Mouse (Mus musculus) hindbrain, embryonic 10.5 days (tissue): ENCODE results near the gene Klhdc8b. TPM values are rescaled to one million over a fixed set of nuclear protein-coding genes. Genes with fewer than 3 reads are reported as not detected.

Experiments used
- DNase-seq: peaks from one replicate; pipeline ENCODE4 v3.0.0-alpha.2; 2017; ENCODE audit warnings: low spot score
- H3K27ac ChIP-seq: fragments of 300-500 bp; sonication (generic); 2 replicates; pipeline ENCODE4 v1.5.1; 2016; ENCODE audit warnings: mild to moderate bottlenecking, moderate library complexity
- H3K27me3 ChIP-seq: fragments of 300-500 bp; sonication (generic); 2 replicates; pipeline ENCODE4 v1.6.1; 2016; ENCODE audit warnings: mild to moderate bottlenecking; ENCODE audit not compliant: poor library complexity, insufficient read depth, severe bottlenecking
- H3K36me3 ChIP-seq: fragments of 300-500 bp; sonication (generic); 2 replicates; pipeline ENCODE4 v1.6.1; 2016; ENCODE audit warnings: mild to moderate bottlenecking, moderate library complexity
- H3K4me1 ChIP-seq: fragments of 300-500 bp; sonication (generic); replicated peaks from 2 replicates; pipeline ENCODE4 v1.6.1; 2016; ENCODE audit warnings: mild to moderate bottlenecking
- H3K4me3 ChIP-seq: fragments of 300-500 bp; sonication (generic); 2 replicates; pipeline ENCODE4 v1.5.1; 2016; ENCODE audit warnings: mild to moderate bottlenecking, moderate library complexity
- H3K9me3 ChIP-seq: fragments of 300-500 bp; sonication (generic); 2 replicates; pipeline ENCODE4 v1.6.1; 2016; ENCODE audit warnings: mild to moderate bottlenecking, moderate library complexity
- WGBS: fragments of 180-500 bp; shearing (Covaris S2); methylation state at CpG from one replicate; pipeline ENCODE4 v1.1.7; 2016; 5-methylcytosine and 5-hydroxymethylcytosine counted together
- polyA plus RNA-seq: library from polyadenylated mRNA; unstranded; fragments of >200 nt; fragmentation: Nextera tagmentation; extraction: Ambion mirVana; gene quantifications from 2 replicates; pipeline ENCODE4 v1.2.1, GENCODE M21; 2016

Gene Klhdc8b
- polyA plus RNA-seq, 1 experiment from 2014 or later, result 41.3 TPM

- H3K27me3 ChIP-seq, result peaks cover 19% of the 10 kb centered on the region
- H3K4me3 ChIP-seq, result no peak overlapping the region
- WGBS, result 83% methylated on average over 6 of the region's 6 CpGs
- H3K27ac ChIP-seq, result no peak overlapping the region
- no peaks in the 10 kb centered on the region for H3K9me3 ChIP-seq
- peaks cover 39% of the 10 kb centered on the region for H3K4me1 ChIP-seq
- H3K36me3 ChIP-seq, result no peaks in the 10 kb centered on the region
- DNase-seq, result no peak
Observed at GRCm38 (mm10) chr9:108454429-108454828, 7.0 kb downstream of the Klhdc8b start.

GRCm38 (mm10) chr9:108453458-108453857 lies 7.9 kb downstream of the Klhdc8b start:
- Histone ChIP-seq H3K9me3 (no peaks in the 10 kb centered on the region), H3K4me3 (no peak overlapping the region), H3K4me1 (peaks cover 48% of the 10 kb centered on the region), H3K36me3 (peaks cover 7% of the 10 kb centered on the region), H3K27me3 (peaks cover 12% of the 10 kb centered on the region), H3K27ac (no peak overlapping the region)
- 89% methylated on average over 4 of the region's 4 CpGs for WGBS
- DNase-seq, result no peak

GRCm38 (mm10) chr9:108452911-108453310 lies 8.5 kb downstream of the Klhdc8b start:
- peaks cover 12% of the 10 kb centered on the region for H3K27me3 ChIP-seq
- peak overlapping the region; percentile 65 for H3K4me3 ChIP-seq
- H3K4me1 ChIP-seq, result peaks cover 53% of the 10 kb centered on the region
- no peak for DNase-seq
- no peaks in the 10 kb centered on the region for H3K9me3 ChIP-seq
- 55% methylated on average over 6 of the region's 6 CpGs for WGBS
- peak overlapping the region; percentile 87 for H3K27ac ChIP-seq
- peaks cover 13% of the 10 kb centered on the region for H3K36me3 ChIP-seq

- H3K27ac ChIP-seq, result peak overlapping the region; percentile 87
- no peaks in the 10 kb centered on the region for H3K9me3 ChIP-seq
- under 1% methylated on average over 40 of the region's 40 CpGs for WGBS
- H3K36me3 ChIP-seq, result peaks cover 18% of the 10 kb centered on the region
- H3K4me1 ChIP-seq, result peaks cover 53% of the 10 kb centered on the region
- DNase-seq, result peak; percentile 90
- peak overlapping the region; percentile 65 for H3K4me3 ChIP-seq
- peaks cover 12% of the 10 kb centered on the region for H3K27me3 ChIP-seq
Observed at GRCm38 (mm10) chr9:108452291-108452906, 9.0 kb downstream of the Klhdc8b start.

- DNase-seq, result no peak
- peaks cover 19% of the 10 kb centered on the region for H3K36me3 ChIP-seq
- H3K27me3 ChIP-seq, result peaks cover 12% of the 10 kb centered on the region
- WGBS, result 49% methylated on average over 6 of the region's 6 CpGs
- H3K4me1 ChIP-seq, result peaks cover 53% of the 10 kb centered on the region
- peak overlapping the region; percentile 87 for H3K27ac ChIP-seq
- peak overlapping the region; percentile 65 for H3K4me3 ChIP-seq
- no peaks in the 10 kb centered on the region for H3K9me3 ChIP-seq
Observed at GRCm38 (mm10) chr9:108451519-108452160, 9.7 kb downstream of the Klhdc8b start.

GRCm38 (mm10) chr9:108451170-108451493 lies 10.2 kb downstream of the Klhdc8b start:
- Histone ChIP-seq H3K4me1 (peaks cover 53% of the 10 kb centered on the region), H3K4me3 (peak overlapping the region; percentile 65), H3K9me3 (no peaks in the 10 kb centered on the region), H3K36me3 (peaks cover 19% of the 10 kb centered on the region), H3K27ac (peak overlapping the region; percentile 87), H3K27me3 (peaks cover 12% of the 10 kb centered on the region)
- no peak for DNase-seq
- WGBS, result 89% methylated on average over 6 of the region's 6 CpGs

- Histone ChIP-seq H3K4me1 (peaks cover 53% of the 10 kb centered on the region), H3K4me3 (peak overlapping the region; percentile 65), H3K9me3 (no peaks in the 10 kb centered on the region), H3K36me3 (peaks cover 19% of the 10 kb centered on the region), H3K27me3 (peaks cover 12% of the 10 kb centered on the region), H3K27ac (peak overlapping the region; percentile 87)
- peak; percentile 45 for DNase-seq
- WGBS, result 66% methylated on average over 21 of the region's 21 CpGs
Observed at GRCm38 (mm10) chr9:108450292-108451169, 10.8 kb downstream of the Klhdc8b start.

- Histone ChIP-seq H3K4me1 (peaks cover 53% of the 10 kb centered on the region), H3K27ac (peak overlapping the region; percentile 87), H3K36me3 (peaks cover 19% of the 10 kb centered on the region), H3K27me3 (peaks cover 12% of the 10 kb centered on the region), H3K4me3 (peak overlapping the region; percentile 65), H3K9me3 (no peaks in the 10 kb centered on the region)
- WGBS, result 37% methylated on average over 4 of the region's 4 CpGs
- peak; percentile 88 for DNase-seq
Observed at GRCm38 (mm10) chr9:108449860-108450259, 11.5 kb downstream of the Klhdc8b start.

- H3K36me3 ChIP-seq, result peaks cover 19% of the 10 kb centered on the region
- no peaks in the 10 kb centered on the region for H3K9me3 ChIP-seq
- peaks cover 21% of the 10 kb centered on the region for H3K4me1 ChIP-seq
- no peak overlapping the region for H3K27ac ChIP-seq
- H3K4me3 ChIP-seq, result no peak overlapping the region
- 68% methylated on average over 9 of the region's 9 CpGs for WGBS
- no peak for DNase-seq
- H3K27me3 ChIP-seq, result no peaks in the 10 kb centered on the region
Observed at GRCm38 (mm10) chr9:108445125-108445524, 16.3 kb downstream of the Klhdc8b start.

- Histone ChIP-seq H3K9me3 (no peaks in the 10 kb centered on the region), H3K36me3 (no peaks in the 10 kb centered on the region), H3K27ac (no peak overlapping the region), H3K27me3 (no peaks in the 10 kb centered on the region), H3K4me3 (no peak overlapping the region), H3K4me1 (peaks cover 5% of the 10 kb centered on the region; the same call in 1 of the 2 replicates)
- WGBS, result 92% methylated on average over 11 of the region's 11 CpGs
- no peak for DNase-seq
Observed at GRCm38 (mm10) chr9:108441236-108441919, 20.0 kb downstream of the Klhdc8b start.

- no peak overlapping the region for H3K4me3 ChIP-seq
- no peak for DNase-seq
- WGBS, result 82% methylated on average over 5 of the region's 5 CpGs
- peaks cover 11% of the 10 kb centered on the region; the same call in 1 of the 2 replicates for H3K4me1 ChIP-seq
- no peak overlapping the region for H3K27ac ChIP-seq
- H3K27me3 ChIP-seq, result no peaks in the 10 kb centered on the region
- H3K36me3 ChIP-seq, result no peaks in the 10 kb centered on the region
- H3K9me3 ChIP-seq, result 0 out of 2 replicates have a peak, but pooled peaks cover 2% of the 10 kb centered on the region
Observed at GRCm38 (mm10) chr9:108440485-108440884, 20.9 kb downstream of the Klhdc8b start.

- no peak overlapping the region for H3K27ac ChIP-seq
- 0 out of 2 replicates have a peak, but pooled peaks cover 3% of the 10 kb centered on the region for H3K9me3 ChIP-seq
- H3K4me3 ChIP-seq, result no peak overlapping the region
- no peak for DNase-seq
- H3K36me3 ChIP-seq, result no peaks in the 10 kb centered on the region
- H3K4me1 ChIP-seq, result peaks cover 11% of the 10 kb centered on the region; the same call in 1 of the 2 replicates
- WGBS, result 80% methylated on average over 6 of the region's 6 CpGs
- no peaks in the 10 kb centered on the region for H3K27me3 ChIP-seq
Observed at GRCm38 (mm10) chr9:108439176-108439575, 22.2 kb downstream of the Klhdc8b start.
